Comparison of ENCODE assay signal across 27 mouse cellular contexts in genomic region chr1:134712781-134713299, GRCm38 (mm10).
A peak's percentile ranks its signal among the peaks of the same experiment; 100 is the strongest.
DNase-seq lines count a peak whose midpoint lies in the region; ATAC-seq and TF ChIP-seq lines count a peak whose summit lies in the region.
"Had no signal": no experiment of that assay in that cellular context is flagged by ENCODE, and none has a peak within 500 bp of the region (broad histone marks: within the 10 kb centered on the region; RNA-seq: fewer than 3 reads in every experiment).

No protein-coding gene starts in this region.

- H3K4me1 ChIP-seq in forebrain, embryonic 13.5 days: peaks cover 46% of the 10 kb centered on the region
- H3K4me1 ChIP-seq in forebrain, embryonic 15.5 days: peaks cover 20% of the 10 kb centered on the region
- H3K4me1 ChIP-seq in midbrain, embryonic 12.5 days: peaks cover 58% of the 10 kb centered on the region
- H3K4me1 ChIP-seq in midbrain, postnatal 0 days (ENCODE audit: insufficient read depth, low read length): peaks cover 3% of the 10 kb centered on the region; the same call in 1 of the 2 replicates
- peaks cover 63% of the 10 kb centered on the region for H3K4me1 ChIP-seq in hindbrain, embryonic 13.5 days (replicated peaks)

- H3K4me2 ChIP-seq in forebrain, embryonic 13.5 days: no peak overlapping the region
- H3K4me2 ChIP-seq in forebrain, embryonic 15.5 days (replicated peaks): no peak overlapping the region
- no peak overlapping the region for H3K4me2 ChIP-seq in midbrain, embryonic 12.5 days (replicated peaks)
- no peak overlapping the region for H3K4me2 ChIP-seq in midbrain, postnatal 0 days (ENCODE audit: low read depth, low read length, poor library complexity, severe bottlenecking)
- H3K4me2 ChIP-seq in hindbrain, embryonic 13.5 days: no peak overlapping the region
- H3K4me2 ChIP-seq: heart, embryonic 12.5 days; kidney, embryonic 15.5 days; limb, embryonic 12.5 days; liver, embryonic 11.5 days; stomach, embryonic 15.5 days had no signal

- TF ChIP-seq CTCF in midbrain, postnatal 0 days (IDR thresholded peaks at IDR 0.05): no peak

- 78% methylated on average over 9 of the region's 9 CpGs for WGBS in forebrain, embryonic 13.5 days
- WGBS in forebrain, embryonic 15.5 days: 82% methylated on average over 9 of the region's 9 CpGs
- WGBS in midbrain, embryonic 12.5 days: 68% methylated on average over 9 of the region's 9 CpGs
- 76% methylated on average over 9 of the region's 9 CpGs for WGBS in midbrain, postnatal 0 days
- WGBS in hindbrain, embryonic 13.5 days: 67% methylated on average over 9 of the region's 9 CpGs

- peaks cover 27% of the 10 kb centered on the region for H3K27me3 ChIP-seq in forebrain, embryonic 13.5 days
- H3K27me3 ChIP-seq in forebrain, embryonic 15.5 days: peaks cover 3% of the 10 kb centered on the region; the same call in 1 of the 2 replicates
- H3K27me3 ChIP-seq in midbrain, embryonic 12.5 days: peaks cover 33% of the 10 kb centered on the region
- peaks cover 5% of the 10 kb centered on the region; the same call in 1 of the 2 replicates for H3K27me3 ChIP-seq in midbrain, postnatal 0 days (ENCODE audit: insufficient read depth, low read length)
- H3K27me3 ChIP-seq in hindbrain, embryonic 13.5 days: peaks cover 38% of the 10 kb centered on the region
- H3K27me3 ChIP-seq: Patski had no signal

- no peak for ATAC-seq in forebrain, embryonic 13.5 days
- no peak for ATAC-seq in forebrain, embryonic 15.5 days (replicated peaks)
- ATAC-seq in midbrain, embryonic 12.5 days (ENCODE audit: low FRiP score, low read depth): no peak
- no peak for ATAC-seq in midbrain, postnatal 0 days (ENCODE audit: low FRiP score)
- no peak for ATAC-seq in hindbrain, embryonic 13.5 days (ENCODE audit: low FRiP score)
- ATAC-seq: Patski had no signal

- H3K36me3 ChIP-seq in forebrain, embryonic 13.5 days (ENCODE audit: poor library complexity, severe bottlenecking): no peaks in the 10 kb centered on the region
- H3K36me3 ChIP-seq in forebrain, embryonic 15.5 days: no peaks in the 10 kb centered on the region
- no peaks in the 10 kb centered on the region for H3K36me3 ChIP-seq in midbrain, embryonic 12.5 days
- no peaks in the 10 kb centered on the region for H3K36me3 ChIP-seq in midbrain, postnatal 0 days (ENCODE audit: insufficient read depth, low read length)
- no peaks in the 10 kb centered on the region for H3K36me3 ChIP-seq in hindbrain, embryonic 13.5 days
- H3K36me3 ChIP-seq: embryonic facial prominence, embryonic 10.5 days; heart, embryonic 12.5 days; kidney, embryonic 15.5 days; limb, embryonic 12.5 days; stomach, embryonic 15.5 days had no signal

- DNase-seq in cerebellum, adult 11-12 months: peak; percentile 30
- DNase-seq in cerebellum, adult 9-11 months: no peak
- DNase-seq in midbrain, postnatal 0 days (ENCODE audit: low spot score): no peak
- no peak for DNase-seq in left cerebral cortex, adult 11 months (ENCODE audit: low spot score)
- DNase-seq: adrenal gland, postnatal 36 days; gastrocnemius, postnatal 25 days; heart, adult 18-20 months; heart, postnatal 10 days; kidney, adult 11 months; kidney, postnatal 36 days; layer of hippocampus, postnatal 36 days; liver, postnatal 0 days; right cerebral cortex, postnatal 4 days; thymus, adult 2 months; thymus, postnatal 4 days had no signal

- no peak overlapping the region for H3K4me3 ChIP-seq in forebrain, embryonic 13.5 days
- no peak overlapping the region for H3K4me3 ChIP-seq in forebrain, embryonic 15.5 days
- H3K4me3 ChIP-seq in midbrain, embryonic 12.5 days: no peak overlapping the region
- no peak overlapping the region for H3K4me3 ChIP-seq in midbrain, postnatal 0 days (ENCODE audit: low read depth, low read length)
- no peak overlapping the region for H3K4me3 ChIP-seq in hindbrain, embryonic 13.5 days
- H3K4me3 ChIP-seq: embryonic facial prominence, embryonic 10.5 days; heart, embryonic 12.5 days; kidney, embryonic 15.5 days; limb, embryonic 12.5 days; stomach, embryonic 15.5 days had no signal

- H3K27ac ChIP-seq in forebrain, embryonic 13.5 days: peak overlapping the region; percentile 25; the same call in 1 of the 2 replicates
- no peak overlapping the region for H3K27ac ChIP-seq in forebrain, embryonic 15.5 days (replicated peaks)
- peak overlapping the region; percentile 86 for H3K27ac ChIP-seq in midbrain, embryonic 12.5 days (replicated peaks)
- no peak overlapping the region for H3K27ac ChIP-seq in midbrain, postnatal 0 days (ENCODE audit: low read depth, low read length)
- peak overlapping the region; percentile 58; the same call in 1 of the 2 replicates for H3K27ac ChIP-seq in hindbrain, embryonic 13.5 days
- H3K27ac ChIP-seq: kidney, embryonic 15.5 days; limb, embryonic 12.5 days; macrophage; stomach, embryonic 15.5 days had no signal

- no peaks in the 10 kb centered on the region for H3K9me3 ChIP-seq in forebrain, embryonic 13.5 days (replicated peaks)
- H3K9me3 ChIP-seq in forebrain, embryonic 15.5 days: no peaks in the 10 kb centered on the region
- H3K9me3 ChIP-seq in midbrain, embryonic 12.5 days: no peaks in the 10 kb centered on the region
- no peaks in the 10 kb centered on the region for H3K9me3 ChIP-seq in midbrain, postnatal 0 days (ENCODE audit: low read length)
- no peaks in the 10 kb centered on the region for H3K9me3 ChIP-seq in hindbrain, embryonic 13.5 days
- H3K9me3 ChIP-seq: embryonic facial prominence, embryonic 10.5 days; heart, embryonic 12.5 days; kidney, embryonic 15.5 days; limb, embryonic 12.5 days; stomach, embryonic 15.5 days had no signal

- H3K9ac ChIP-seq in forebrain, embryonic 13.5 days: no peak overlapping the region
- H3K9ac ChIP-seq in forebrain, embryonic 15.5 days (replicated peaks): no peak overlapping the region
- no peak overlapping the region for H3K9ac ChIP-seq in midbrain, embryonic 12.5 days (replicated peaks)
- no peak overlapping the region for H3K9ac ChIP-seq in midbrain, postnatal 0 days (replicated peaks; ENCODE audit: low read length, poor library complexity, severe bottlenecking)
- H3K9ac ChIP-seq in hindbrain, embryonic 13.5 days: no peak overlapping the region
- H3K9ac ChIP-seq: heart, embryonic 12.5 days; kidney, embryonic 15.5 days; liver, postnatal 0 days; stomach, embryonic 15.5 days had no signal

Comparison
In these comparisons a context has a peak if more than half of its experiments do, and no peak if none do; other contexts are left out.
1. H3K27ac ChIP-seq: peak in forebrain, embryonic 13.5 days (single experiment), midbrain, embryonic 12.5 days (single experiment) and hindbrain, embryonic 13.5 days (single experiment); none in forebrain, embryonic 15.5 days (single experiment) and midbrain, postnatal 0 days (single experiment).